Mouse (Mus musculus) heart, postnatal 0 days (tissue): Measurements from ENCODE around the gene Lfng.

Experiments
- CTCF ChIP-seq: IDR thresholded peaks from 2 replicates; pipeline ENCODE4 v1.5.1; 2016; ENCODE audit warnings: antibody characterized with exemption, control low read depth, low read depth
- EP300 ChIP-seq: IDR thresholded peaks from 2 replicates; pipeline ENCODE4 v1.6.1; 2016; ENCODE audit warnings: antibody characterized with exemption, low read depth

- TF ChIP-seq CTCF (no peak), EP300 (no peak)
Measured at GRCm38 (mm10) chr5:140633432-140633831, 26.3 kb downstream of the Lfng start.
